Mouse (Mus musculus) midbrain, embryonic 11.5 days (tissue): Measurements from ENCODE around the gene Sp7. TPM values are rescaled to one million over a fixed set of nuclear protein-coding genes. Genes with fewer than 3 reads are reported as not detected.
"Not testable (repeated sequence)": the region's sequence is repeated elsewhere in the genome, so short reads cannot be mapped to it uniquely, and the experiment has no call there.

Experiments
- ATAC-seq: fragments of 200-750 bp; cut with Nextera tagmentation; 2 replicates; pipeline ENCODE4 v1.8.0; 2017; ENCODE audit warnings: moderate TSS enrichment, moderate library complexity; ENCODE audit not compliant: low FRiP score
- DNase-seq: peaks from one replicate; pipeline ENCODE4 v3.0.0; 2015; ENCODE audit warnings: low spot score; ENCODE audit errors: missing footprints
- H3K27ac ChIP-seq: fragments of 300-500 bp; sonication (generic); 2 replicates; pipeline ENCODE4 v1.5.1; 2014; ENCODE audit warnings: low read depth, low read length
- H3K27me3 ChIP-seq: fragments of 300-500 bp; sonication (generic); 2 replicates; pipeline ENCODE4 v1.6.1; 2014; ENCODE audit warnings: mild to moderate bottlenecking, low read length, moderate library complexity, mixed read lengths; ENCODE audit not compliant: control insufficient read depth, insufficient read depth
- H3K36me3 ChIP-seq: fragments of 300-500 bp; sonication (generic); 2 replicates; pipeline ENCODE4 v1.6.1; 2014; ENCODE audit warnings: mild to moderate bottlenecking, low read length, moderate library complexity, mixed read lengths; ENCODE audit not compliant: control insufficient read depth, insufficient read depth
- H3K4me1 ChIP-seq: fragments of 300-500 bp; sonication (generic); 2 replicates; pipeline ENCODE4 v1.6.1; 2014; ENCODE audit warnings: low read length; ENCODE audit not compliant: control insufficient read depth, insufficient read depth
- H3K4me2 ChIP-seq: fragments of 300-500 bp; sonication (generic); 2 replicates; pipeline ENCODE4 v1.6.1; 2014; ENCODE audit warnings: mild to moderate bottlenecking, moderate library complexity
- H3K4me3 ChIP-seq: fragments of 300-500 bp; sonication (generic); 2 replicates; pipeline ENCODE4 v1.5.1; 2014; ENCODE audit warnings: low read depth, low read length
- H3K9ac ChIP-seq: fragments of 300-500 bp; sonication (generic); 2 replicates; pipeline ENCODE4 v1.6.1; 2014; ENCODE audit warnings: low read length
- H3K9me3 ChIP-seq: fragments of 300-500 bp; sonication (generic); 2 replicates; pipeline ENCODE4 v1.6.1; 2016; ENCODE audit warnings: low read length; ENCODE audit not compliant: control insufficient read depth
- WGBS: fragments of 180-500 bp; shearing (Covaris S2); extraction: QIAGEN DNeasy Blood & Tissue Kit; methylation state at CpG from one replicate; pipeline ENCODE4 v1.1.7; 2014; 5-methylcytosine and 5-hydroxymethylcytosine counted together
- polyA plus RNA-seq: library from polyadenylated mRNA; unstranded; fragments of >200 nt; fragmentation: Nextera tagmentation; extraction: Ambion mirVana; gene quantifications from 2 replicates; pipeline ENCODE4 v1.2.1, GENCODE M21; 2014

Sp7 gene
- polyA plus RNA-seq, 1 experiment from 2014 or later = 0.51 TPM

DNA sequence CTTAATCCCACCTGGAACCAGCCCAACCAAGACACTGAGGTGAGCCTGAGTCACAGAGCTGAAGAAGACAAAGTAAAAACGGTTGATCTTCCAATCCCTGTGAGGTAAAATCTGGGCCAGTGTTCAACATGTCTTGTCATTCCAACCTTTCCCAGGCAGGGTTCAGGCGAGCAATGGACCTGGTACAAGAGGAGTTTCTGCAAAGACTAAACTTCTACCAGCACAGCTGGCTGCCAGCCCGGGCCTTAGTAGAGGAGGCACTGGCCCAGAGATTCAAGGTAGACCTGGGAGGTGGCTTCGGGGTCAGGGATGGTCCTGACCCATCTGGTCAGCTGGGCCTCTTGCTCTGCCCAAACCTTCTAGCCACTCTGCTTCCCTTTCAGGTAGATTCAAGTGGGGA lies 30.0 kb downstream of the Sp7 start:
- Histone ChIP-seq H3K4me2 (no peak overlapping the region), H3K36me3 (peaks cover 25% of the 10 kb centered on the region), H3K27ac (no peak overlapping the region), H3K4me1 (peaks cover 11% of the 10 kb centered on the region), H3K27me3 (no peaks in the 10 kb centered on the region), H3K9ac (no peak overlapping the region), H3K4me3 (no peak overlapping the region), H3K9me3 (no peaks in the 10 kb centered on the region)
- 92% methylated on average over 4 of the region's 4 CpGs for WGBS
- DNase-seq (no peak), ATAC-seq (no peak)

DNA sequence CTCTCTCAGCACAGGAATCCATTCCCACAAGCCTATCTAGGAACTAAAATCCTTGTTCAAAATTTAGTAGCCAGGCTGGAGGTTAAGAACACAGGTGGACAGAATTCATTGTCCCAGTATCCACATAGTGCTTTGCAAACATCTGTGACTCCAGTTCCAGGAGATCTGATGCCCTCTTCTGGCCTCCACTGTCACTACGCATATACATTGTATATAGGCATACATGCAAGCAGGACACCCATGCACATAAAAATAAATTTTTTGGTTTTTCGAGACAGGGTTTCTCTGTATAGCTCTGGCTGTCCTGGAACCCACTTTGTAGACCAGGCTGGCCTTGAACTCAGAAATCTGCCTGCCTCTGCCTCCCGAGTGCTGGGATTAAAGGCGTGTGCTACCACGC lies 31.1 kb downstream of the Sp7 start:
- H3K9ac ChIP-seq, ATAC-seq, H3K9me3 ChIP-seq, H3K4me3 ChIP-seq, H3K27me3 ChIP-seq, H3K27ac ChIP-seq, H3K4me2 ChIP-seq: not testable (repeated sequence)
- peaks cover 15% of the 10 kb centered on the region for H3K4me1 ChIP-seq
- WGBS = 93% methylated on average over 5 of the region's 5 CpGs
- peak; percentile 83 for DNase-seq
- peaks cover 25% of the 10 kb centered on the region for H3K36me3 ChIP-seq

DNA sequence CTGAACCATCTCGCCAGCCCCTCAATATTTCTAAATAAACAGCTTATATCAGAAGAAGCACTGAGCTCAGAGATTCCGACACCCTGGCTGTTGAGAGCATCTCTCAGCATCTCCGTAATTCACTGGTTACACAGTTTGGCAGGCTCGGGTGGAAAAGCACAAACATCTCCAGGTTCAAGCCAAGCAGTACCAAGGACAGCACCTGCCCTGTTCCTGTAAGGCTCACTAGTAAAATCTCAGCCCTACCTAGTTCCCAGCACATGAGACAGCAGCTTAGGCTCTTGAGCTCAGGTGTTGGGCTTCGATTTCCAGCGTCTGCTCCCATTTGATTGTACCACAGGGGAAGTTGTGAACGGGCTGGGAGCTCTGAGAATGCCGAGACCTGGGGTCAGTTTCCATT lies 31.7 kb downstream of the Sp7 start:
- DNase-seq = no peak
- H3K4me3 ChIP-seq = no peak overlapping the region
- no peak overlapping the region for H3K9ac ChIP-seq
- no peak overlapping the region for H3K4me2 ChIP-seq
- ATAC-seq = no peak
- H3K4me1 ChIP-seq = peaks cover 15% of the 10 kb centered on the region
- H3K9me3 ChIP-seq = no peaks in the 10 kb centered on the region
- peaks cover 25% of the 10 kb centered on the region for H3K36me3 ChIP-seq
- WGBS = 89% methylated on average over 8 of the region's 8 CpGs
- H3K27me3 ChIP-seq = no peaks in the 10 kb centered on the region
- no peak overlapping the region for H3K27ac ChIP-seq

DNA sequence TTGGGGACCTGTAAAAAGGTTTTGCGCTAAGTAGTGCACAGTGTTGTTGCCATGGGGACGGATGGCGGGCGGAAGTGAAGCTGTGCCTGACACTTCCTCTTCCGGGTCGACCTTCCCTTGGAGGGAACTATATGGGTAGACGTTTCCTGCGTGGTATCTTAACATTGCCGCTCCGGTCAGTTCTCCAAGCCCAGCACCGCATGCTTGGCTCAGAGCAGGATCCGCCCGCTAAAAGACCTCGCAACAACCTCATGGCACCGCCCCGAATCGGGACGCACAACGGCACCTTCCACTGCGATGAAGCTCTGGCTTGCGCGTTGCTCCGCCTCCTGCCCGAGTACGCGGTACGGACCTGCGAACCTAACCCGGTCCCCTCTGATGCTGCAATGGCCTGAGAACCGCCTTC lies 35.4 kb downstream of the Sp7 start, which contains the start of gene Myg1:
Gene Myg1 (plus strand): TSS at position 100 of the 406 bp plus-strand sequence.
- ATAC-seq (peak; percentile 95), DNase-seq (peak; percentile 98)
- peak within 1 kb of the TSS; percentile 68 for H3K9ac ChIP-seq
- H3K9me3 ChIP-seq = no peaks in the 10 kb centered on the region
- WGBS = under 1% methylated on average over 30 of the region's 30 CpGs
- peak within 1 kb of the TSS; percentile 72 for H3K4me2 ChIP-seq
- no peak within 1 kb of the TSS for H3K27ac ChIP-seq
- no peaks in the 10 kb centered on the region for H3K27me3 ChIP-seq
- peak within 1 kb of the TSS; percentile 61 for H3K4me3 ChIP-seq
- peaks cover 10% of the 10 kb centered on the region for H3K36me3 ChIP-seq
- H3K4me1 ChIP-seq = peaks cover 20% of the 10 kb centered on the region

DNA sequence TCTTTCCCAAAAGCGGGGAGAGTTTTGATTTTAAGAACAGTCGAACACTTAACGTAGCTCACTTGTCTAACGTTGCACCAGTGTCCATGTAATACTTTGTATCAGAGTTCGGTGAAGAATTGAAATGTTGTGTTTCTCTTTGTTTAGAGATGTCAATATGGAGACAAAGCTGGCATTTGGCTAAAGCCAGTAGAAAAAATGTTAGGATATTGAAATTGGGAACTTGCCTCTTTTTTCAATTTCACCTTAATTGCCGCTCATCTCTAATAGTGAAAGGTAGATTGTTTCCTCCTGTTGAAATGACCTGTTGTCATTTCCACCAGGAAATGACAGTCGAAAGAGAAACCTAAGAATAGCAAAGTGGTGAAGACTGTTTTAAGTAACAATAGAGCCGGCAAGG lies 40.1 kb downstream of the Sp7 start:
- H3K4me3 ChIP-seq = peak overlapping the region; percentile 87
- H3K27ac ChIP-seq = no peak overlapping the region
- peaks cover 11% of the 10 kb centered on the region for H3K4me1 ChIP-seq
- 74% methylated on average over 8 of the region's 8 CpGs for WGBS
- H3K9ac ChIP-seq = peak overlapping the region; percentile 86
- peak overlapping the region; percentile 81 for H3K4me2 ChIP-seq
- H3K36me3 ChIP-seq = peaks cover 11% of the 10 kb centered on the region
- no peaks in the 10 kb centered on the region for H3K9me3 ChIP-seq
- DNase-seq (no peak), ATAC-seq (no peak)
- H3K27me3 ChIP-seq = no peaks in the 10 kb centered on the region

DNA sequence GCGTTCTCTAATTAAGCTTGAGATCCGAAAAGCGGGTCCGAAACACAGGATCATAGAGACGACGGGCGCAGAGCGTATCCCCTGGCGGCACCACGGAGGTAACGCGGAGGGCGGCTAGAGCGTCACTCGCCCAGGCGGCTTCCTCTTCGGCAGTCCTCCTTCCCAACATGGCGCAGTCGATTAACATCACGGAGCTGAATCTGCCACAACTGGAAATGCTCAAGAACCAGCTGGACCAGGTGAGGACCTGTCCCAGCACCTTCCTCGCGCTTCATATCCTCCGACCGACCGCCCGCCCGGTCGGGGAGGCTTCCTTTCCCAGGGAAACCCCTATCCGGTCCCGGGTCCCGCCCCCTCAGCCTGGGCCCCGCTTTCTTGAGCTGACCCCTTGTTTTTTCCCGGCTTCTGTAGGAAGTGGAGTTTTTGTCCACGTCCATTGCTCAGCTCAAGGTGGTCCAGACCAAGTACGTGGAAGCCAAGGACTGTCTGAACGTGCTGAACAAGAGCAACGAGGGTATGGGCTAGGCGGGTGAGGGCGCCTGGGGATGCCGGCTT lies 40.9 kb downstream of the Sp7 start, which contains the start of gene Pfdn5:
Gene Pfdn5 (plus strand): TSS at position 95 of the 555 bp plus-strand sequence.
- H3K27ac ChIP-seq = peak within 1 kb of the TSS; percentile 30; the same call in 1 of the 2 replicates
- H3K36me3 ChIP-seq = peaks cover 11% of the 10 kb centered on the region
- peak; percentile 96 for DNase-seq
- no peaks in the 10 kb centered on the region for H3K27me3 ChIP-seq
- peak within 1 kb of the TSS; percentile 87 for H3K4me3 ChIP-seq
- peak within 1 kb of the TSS; percentile 86 for H3K9ac ChIP-seq
- peaks cover 8% of the 10 kb centered on the region for H3K4me1 ChIP-seq
- no peaks in the 10 kb centered on the region for H3K9me3 ChIP-seq
- peak; percentile 93 for ATAC-seq
- peak within 1 kb of the TSS; percentile 81 for H3K4me2 ChIP-seq
- under 1% methylated on average over 40 of the region's 40 CpGs for WGBS

DNA sequence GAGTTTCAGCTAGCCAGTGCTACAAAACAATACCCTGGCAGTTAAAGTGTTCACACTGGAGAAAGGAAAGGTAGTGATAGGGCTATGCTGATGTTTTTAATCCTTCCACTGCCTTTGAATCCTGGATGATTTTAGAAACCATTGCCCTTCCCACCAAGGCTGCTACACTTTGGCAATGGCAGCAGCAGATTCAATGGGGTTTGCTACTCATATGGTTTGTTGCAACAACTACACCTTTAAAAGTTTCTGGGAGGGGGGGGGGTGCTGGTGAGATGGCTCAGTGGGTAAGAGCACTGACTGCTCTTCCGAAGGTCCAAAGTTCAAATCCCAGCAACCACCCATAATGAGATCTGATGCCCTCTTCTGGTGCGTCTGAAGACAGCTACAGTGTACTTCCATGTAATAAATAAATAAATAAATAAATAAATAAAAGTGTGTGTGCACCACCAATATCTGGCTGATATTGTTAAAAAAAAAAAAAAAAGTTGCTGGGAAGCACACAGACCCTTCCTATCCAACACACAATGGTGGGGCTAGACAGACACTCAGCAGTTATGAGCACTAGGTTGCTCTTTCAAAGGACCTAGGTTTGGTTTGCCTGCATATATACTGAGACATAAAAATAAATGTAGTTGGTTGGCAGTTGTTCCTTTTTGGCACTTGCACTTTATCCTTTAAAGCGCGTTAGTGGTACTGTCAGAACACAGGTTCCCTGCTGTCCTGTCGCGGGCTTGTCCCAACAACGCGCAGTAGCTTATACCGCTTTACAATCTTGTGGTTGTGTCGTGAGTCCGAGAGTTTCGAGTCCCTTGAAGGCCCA lies 42.1 kb downstream of the Sp7 start:
- H3K9me3 ChIP-seq = no peaks in the 10 kb centered on the region
- ATAC-seq = no peak
- WGBS = 69% methylated on average over 12 of the region's 12 CpGs
- no peak overlapping the region for H3K9ac ChIP-seq
- peaks cover 8% of the 10 kb centered on the region for H3K4me1 ChIP-seq
- no peak overlapping the region for H3K27ac ChIP-seq
- H3K4me3 ChIP-seq = no peak overlapping the region
- DNase-seq = no peak
- no peaks in the 10 kb centered on the region for H3K27me3 ChIP-seq
- peak overlapping the region; percentile 81; the same call in 1 of the 2 replicates for H3K4me2 ChIP-seq
- H3K36me3 ChIP-seq = peaks cover 16% of the 10 kb centered on the region

DNA sequence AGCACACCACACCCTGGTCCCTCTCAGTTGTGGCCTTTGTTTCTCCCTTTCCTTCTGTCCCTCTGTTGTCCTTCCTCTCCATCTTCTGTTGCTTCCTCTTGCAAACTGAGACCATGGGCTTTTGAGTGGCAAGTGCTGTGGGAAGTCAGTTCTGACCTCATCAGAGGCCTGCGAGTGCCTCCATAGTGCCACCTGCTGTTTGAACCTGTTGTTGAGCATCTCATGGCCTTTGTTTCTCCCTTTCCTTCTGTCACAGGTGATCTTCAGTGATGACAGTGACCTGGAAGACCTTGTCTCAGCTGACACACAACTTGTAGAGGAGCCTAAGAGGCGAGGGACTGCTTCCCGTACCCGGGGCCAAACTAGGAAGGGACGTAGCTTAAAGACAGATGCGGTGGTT lies 50.7 kb downstream of the Sp7 start:
- H3K9me3 ChIP-seq = no peaks in the 10 kb centered on the region
- WGBS = 91% methylated on average over 6 of the region's 6 CpGs
- no peaks in the 10 kb centered on the region for H3K4me1 ChIP-seq
- H3K9ac ChIP-seq = no peak overlapping the region
- ATAC-seq = no peak
- DNase-seq = peak; percentile 86
- no peak overlapping the region for H3K4me3 ChIP-seq
- no peak overlapping the region for H3K27ac ChIP-seq
- H3K27me3 ChIP-seq = no peaks in the 10 kb centered on the region
- H3K4me2 ChIP-seq = no peak overlapping the region
- H3K36me3 ChIP-seq = peaks cover 31% of the 10 kb centered on the region

DNA sequence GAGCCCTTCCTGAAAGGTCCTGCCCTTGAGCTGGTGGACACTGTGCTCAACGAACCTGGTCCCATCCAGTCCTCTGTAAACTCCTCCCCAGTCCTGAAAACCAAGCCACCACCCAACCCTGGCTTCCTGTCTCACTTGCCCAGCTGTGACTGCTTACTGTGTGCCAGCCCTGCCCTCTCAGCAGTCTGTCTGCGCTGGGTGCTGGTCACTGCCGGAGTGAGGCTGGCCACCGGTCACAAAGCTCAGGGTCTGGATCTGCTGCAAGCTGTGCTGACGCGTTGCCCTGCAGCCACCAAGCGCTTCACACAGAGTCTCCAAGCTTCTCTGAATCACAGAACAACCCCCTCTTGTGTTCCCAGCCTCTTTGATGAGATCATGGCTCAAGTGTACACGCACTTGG lies 51.7 kb downstream of the Sp7 start:
- no peak overlapping the region for H3K4me3 ChIP-seq
- WGBS = 96% methylated on average over 8 of the region's 8 CpGs

More for the DNA sequence above, 51.7 kb downstream of the Sp7 start:
- Histone ChIP-seq H3K9ac (no peak overlapping the region), H3K9me3 (no peaks in the 10 kb centered on the region), H3K4me1 (no peaks in the 10 kb centered on the region), H3K27ac (no peak overlapping the region), H3K27me3 (no peaks in the 10 kb centered on the region), H3K4me2 (no peak overlapping the region), H3K36me3 (peaks cover 26% of the 10 kb centered on the region)
- DNase-seq (peak; percentile 49), ATAC-seq (no peak)
